Mouse (Mus musculus) testis, adult 2 months (tissue): ENCODE data around the gene Rpl38. TPM values are rescaled to one million over a fixed set of nuclear protein-coding genes. Genes with fewer than 3 reads are reported as not detected.

Source experiments
- H3K27ac ChIP-seq: fragments of 200-500 bp; 2 replicates; pipeline ENCODE4 v1.5.1; 2012; ENCODE audit warnings: low read depth, low read length; ENCODE audit not compliant: control insufficient read depth, insufficient read depth
- H3K27me3 ChIP-seq: fragments of 200-500 bp; 2 replicates; pipeline ENCODE4 v1.6.1; 2012; ENCODE audit warnings: mild to moderate bottlenecking, low read length, moderate library complexity; ENCODE audit not compliant: control insufficient read depth, insufficient read depth
- H3K36me3 ChIP-seq: fragments of 200-500 bp; 2 replicates; pipeline ENCODE4 v1.6.1; 2012; ENCODE audit warnings: mild to moderate bottlenecking, low read length; ENCODE audit not compliant: control insufficient read depth, insufficient read depth
- H3K4me1 ChIP-seq: fragments of 200-500 bp; 2 replicates; pipeline ENCODE4 v1.6.1; 2012; ENCODE audit warnings: low read length; ENCODE audit not compliant: control insufficient read depth, insufficient read depth
- H3K4me3 ChIP-seq: fragments of 200-500 bp; 2 replicates; pipeline ENCODE4 v1.5.1; 2012; ENCODE audit warnings: low read depth, mild to moderate bottlenecking, low read length, moderate library complexity, mixed read lengths; ENCODE audit not compliant: control insufficient read depth
- CTCF ChIP-seq: fragments of 200-500 bp; IDR thresholded peaks from 2 replicates; pipeline ENCODE4 v1.5.1; 2012; ENCODE audit warnings: low read depth, mild to moderate bottlenecking, inconsistent platforms, low read length, moderate library complexity; ENCODE audit not compliant: control insufficient read depth, insufficient read depth, insufficient replicate concordance
- POLR2A ChIP-seq: fragments of 200-500 bp; IDR thresholded peaks from 2 replicates; pipeline ENCODE4 v1.6.1; 2012; ENCODE audit warnings: low read depth, mild to moderate bottlenecking, inconsistent platforms, low read length, moderate library complexity; ENCODE audit not compliant: control insufficient read depth
- polyA plus RNA-seq: library from polyadenylated mRNA; depleted of rRNA; stranded (reverse); fragments of >200 nt; gene quantifications from 2 replicates; pipeline ENCODE4 v1.2.3, GENCODE M21; 2012

Gene Rpl38
- polyA plus RNA-seq, 1 experiment, result 600 TPM

DNA sequence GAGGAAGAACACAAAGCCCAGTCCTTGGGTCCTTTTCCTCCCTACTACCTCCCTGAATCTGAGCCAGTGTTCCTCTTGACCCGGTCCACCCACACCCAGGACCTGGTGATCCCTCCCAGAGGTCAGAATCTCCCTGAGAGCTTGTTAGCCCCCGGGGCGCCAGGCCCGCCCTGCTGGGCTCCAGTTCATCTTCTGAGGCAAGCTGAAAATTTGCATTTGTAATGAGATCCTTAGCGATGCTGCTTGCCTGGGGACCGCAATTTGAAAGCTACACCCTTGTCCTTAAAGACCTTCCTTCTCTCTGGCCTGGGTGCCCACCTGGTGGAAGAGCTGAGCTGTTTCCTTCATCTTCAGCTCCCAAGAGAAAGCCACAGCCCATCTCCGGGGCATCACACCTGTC is 24.3 kb downstream of the Rpl38 start:
- no peak for TF ChIP-seq POLR2A
- TF ChIP-seq CTCF, result no peak
- H3K4me3 ChIP-seq, result no peak overlapping the region
- H3K4me1 ChIP-seq, result no peaks in the 10 kb centered on the region; the same call in 1 of the 2 replicates
- H3K36me3 ChIP-seq, result no peaks in the 10 kb centered on the region
- H3K27me3 ChIP-seq, result no peaks in the 10 kb centered on the region
- H3K27ac ChIP-seq, result no peak overlapping the region

DNA sequence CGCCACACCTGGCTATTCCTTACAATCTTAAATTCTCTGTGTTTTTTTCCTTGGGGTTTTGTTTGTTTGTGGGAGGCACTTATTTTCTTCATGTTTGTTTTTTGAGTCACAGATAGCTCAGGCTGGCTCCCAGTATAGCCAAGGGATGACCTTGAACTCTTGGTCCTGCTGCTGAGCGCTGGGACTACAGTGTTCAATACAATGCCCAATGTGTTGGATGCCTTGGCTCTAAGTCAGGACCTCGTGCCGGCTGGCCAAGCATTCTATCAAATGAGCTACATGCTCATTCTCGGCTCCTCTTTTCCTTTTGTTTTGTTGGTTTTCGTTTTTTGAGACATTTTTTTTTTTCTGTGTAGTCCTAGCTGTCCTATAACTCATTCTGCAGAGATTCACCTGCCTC is 25.1 kb downstream of the Rpl38 start:
- Histone ChIP-seq H3K36me3 (no peaks in the 10 kb centered on the region), H3K27ac (no peak overlapping the region), H3K4me3 (no peak overlapping the region), H3K4me1 (no peaks in the 10 kb centered on the region; the same call in 1 of the 2 replicates), H3K27me3 (no peaks in the 10 kb centered on the region)
- no peak for TF ChIP-seq POLR2A
- TF ChIP-seq CTCF, result no peak

DNA sequence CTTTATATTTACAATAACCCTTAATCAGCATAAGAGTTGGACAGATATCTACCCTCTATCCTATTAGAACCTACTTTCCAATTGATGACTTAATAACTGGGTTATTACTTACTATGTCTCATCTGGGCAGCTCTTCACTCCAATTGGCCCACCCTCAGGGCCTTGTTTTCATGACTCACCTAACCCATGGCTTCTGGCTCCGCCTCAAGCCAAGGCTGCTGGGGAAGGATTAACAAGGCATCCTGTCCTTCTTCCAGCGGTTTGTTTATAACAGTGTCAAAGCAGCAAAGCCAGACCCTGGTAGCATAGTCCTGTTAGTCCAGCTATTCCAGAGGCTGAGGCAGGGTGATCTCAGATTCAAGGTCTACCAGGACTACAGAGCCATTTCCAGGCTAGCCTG is 26.1 kb downstream of the Rpl38 start:
- H3K27ac ChIP-seq, result no peak overlapping the region

DNA sequence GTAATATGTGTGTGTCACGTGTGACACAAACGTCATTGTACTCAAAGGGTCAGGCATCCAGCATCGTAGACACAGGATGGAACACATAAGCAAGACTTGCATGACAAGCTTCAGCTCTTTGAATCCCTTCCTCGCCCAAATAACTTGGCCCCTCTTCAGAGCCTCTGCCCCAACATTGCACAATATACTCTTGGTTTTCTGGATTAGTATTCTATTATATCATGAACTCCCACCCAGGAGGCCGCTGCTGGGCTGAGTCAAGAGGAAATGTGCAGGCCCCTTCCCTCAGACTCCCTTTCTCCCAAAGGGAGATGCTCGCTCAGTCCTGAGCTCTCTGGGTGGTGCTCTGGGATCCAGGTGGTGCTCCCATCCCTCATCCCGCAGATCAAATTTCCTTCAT is 30.2 kb downstream of the Rpl38 start:
- TF ChIP-seq POLR2A (no peak), CTCF (no peak)
- Histone ChIP-seq H3K4me3 (no peak overlapping the region), H3K4me1 (no peaks in the 10 kb centered on the region), H3K27me3 (no peaks in the 10 kb centered on the region), H3K36me3 (no peaks in the 10 kb centered on the region), H3K27ac (no peak overlapping the region)

More for the DNA sequence above, 26.1 kb downstream of the Rpl38 start:
- H3K27me3 ChIP-seq, result no peaks in the 10 kb centered on the region
- TF ChIP-seq CTCF (no peak), POLR2A (no peak)
- H3K4me1 ChIP-seq, result no peaks in the 10 kb centered on the region; the same call in 1 of the 2 replicates
- H3K4me3 ChIP-seq, result no peak overlapping the region
- no peaks in the 10 kb centered on the region for H3K36me3 ChIP-seq

DNA sequence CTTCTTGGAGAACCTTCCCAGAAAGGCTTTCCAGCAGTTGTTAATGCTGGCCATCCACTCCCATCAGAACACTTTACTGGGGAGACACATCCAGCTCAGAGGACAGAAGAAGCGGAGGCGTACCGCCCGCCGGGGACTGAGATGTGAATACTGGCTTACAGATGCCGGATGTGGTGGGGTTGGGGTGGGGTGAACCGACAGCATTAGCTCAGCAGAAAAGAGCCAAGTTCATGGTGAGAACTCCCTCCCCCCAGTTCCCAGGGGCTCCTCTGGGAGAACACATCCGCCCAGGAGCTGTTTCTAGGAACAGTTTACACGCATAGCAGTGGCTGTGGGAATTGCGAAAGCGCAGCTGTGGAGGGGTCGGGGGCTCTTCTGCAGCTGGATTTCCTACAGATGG is 31.2 kb downstream of the Rpl38 start:
- H3K27ac ChIP-seq, result no peak overlapping the region
- no peaks in the 10 kb centered on the region for H3K27me3 ChIP-seq
- TF ChIP-seq POLR2A (no peak), CTCF (no peak)

DNA sequence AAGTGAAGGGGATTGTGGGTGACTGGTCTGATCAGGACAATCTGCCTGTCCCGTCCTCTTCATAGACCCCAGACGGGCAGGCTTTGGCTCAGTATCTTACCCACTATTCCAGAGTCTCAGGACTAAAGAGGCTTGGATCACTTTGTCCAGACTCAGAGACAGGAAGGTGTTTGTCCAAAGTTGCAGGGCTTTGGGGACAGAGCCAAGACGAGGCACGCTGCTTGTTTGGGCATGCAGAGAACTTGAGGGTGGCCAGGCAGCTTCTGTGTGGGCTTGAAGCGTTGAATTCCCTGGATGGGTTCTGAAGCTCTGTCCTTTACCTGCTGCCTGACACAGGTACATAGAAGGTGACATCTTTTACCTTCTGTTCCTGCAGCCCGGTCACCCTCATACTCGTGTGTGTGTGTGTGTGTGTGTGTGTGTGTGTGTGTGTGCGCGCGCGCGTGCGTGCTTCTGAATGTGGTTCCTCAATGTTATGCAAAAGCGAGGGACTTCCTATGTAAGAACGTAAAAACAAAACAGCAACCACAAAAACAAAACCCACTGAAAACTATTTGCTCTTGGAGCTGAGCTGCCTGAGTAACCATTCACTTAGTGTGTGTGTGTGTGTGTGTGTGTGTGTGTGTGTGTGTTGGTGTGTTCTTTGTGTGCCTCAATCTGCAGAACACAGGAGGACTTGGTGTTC is 34.1 kb downstream of the Rpl38 start:
- Histone ChIP-seq H3K27ac (no peak overlapping the region), H3K4me1 (no peaks in the 10 kb centered on the region), H3K4me3 (no peak overlapping the region), H3K36me3 (no peaks in the 10 kb centered on the region), H3K27me3 (no peaks in the 10 kb centered on the region)
- TF ChIP-seq CTCF, result no peak
- TF ChIP-seq POLR2A, result no peak

More for the DNA sequence above, 31.2 kb downstream of the Rpl38 start:
- Histone ChIP-seq H3K4me1 (no peaks in the 10 kb centered on the region), H3K4me3 (no peak overlapping the region), H3K36me3 (no peaks in the 10 kb centered on the region)

DNA sequence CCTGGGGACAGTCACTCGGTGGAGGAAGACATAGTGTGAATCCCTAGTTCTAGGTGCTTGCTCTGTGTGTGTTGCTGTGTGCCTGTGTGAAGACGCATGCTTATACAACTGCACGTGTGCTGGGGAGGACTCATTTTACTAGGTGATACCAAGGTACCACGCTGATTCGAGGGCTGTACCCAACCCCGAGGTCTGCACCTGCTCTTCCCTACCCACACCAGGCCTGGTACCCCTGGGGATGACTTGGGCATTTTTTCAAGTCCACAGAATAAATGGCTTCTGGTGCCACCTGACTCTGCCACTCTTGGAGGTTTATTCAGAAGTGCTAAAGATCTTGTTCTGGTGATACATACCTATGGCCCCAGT is 34.7 kb downstream of the Rpl38 start:
- Histone ChIP-seq H3K36me3 (no peaks in the 10 kb centered on the region), H3K4me3 (no peak overlapping the region), H3K27ac (no peak overlapping the region), H3K27me3 (no peaks in the 10 kb centered on the region), H3K4me1 (no peaks in the 10 kb centered on the region)
- no peak for TF ChIP-seq CTCF
- TF ChIP-seq POLR2A, result no peak
